Comparison of ENCODE assay signal across 19 mouse cellular contexts in the genomic region with DNA sequence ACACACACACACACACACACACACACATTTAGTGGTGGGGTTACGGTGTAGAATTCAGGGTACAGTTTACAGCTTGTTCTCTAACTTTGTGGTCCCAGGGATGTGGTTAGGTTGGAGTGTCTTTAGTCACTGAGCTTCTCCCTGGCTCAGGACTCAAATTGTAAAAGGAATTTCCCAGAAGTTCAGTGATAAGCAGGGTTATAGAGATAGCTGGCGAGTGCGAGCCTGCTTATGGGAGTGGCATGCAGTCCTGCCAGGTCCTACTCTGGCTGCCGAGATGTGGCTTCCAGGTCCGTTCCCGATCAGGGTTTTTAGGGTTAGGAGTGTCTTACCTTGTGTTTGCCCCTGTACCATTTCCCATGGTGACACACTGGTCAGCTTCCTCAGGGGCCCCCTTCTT. TPM values are rescaled to one million over a fixed set of nuclear protein-coding genes. Genes with fewer than 3 reads are reported as not detected.
DNase-seq lines count a peak whose midpoint lies in the region; ATAC-seq and TF ChIP-seq lines count a peak whose summit lies in the region.
"Had no signal": no experiment of that assay in that cellular context is flagged by ENCODE, and none has a peak within 500 bp of the region (broad histone marks: within the 10 kb centered on the region; RNA-seq: fewer than 3 reads in every experiment).

No protein-coding gene starts in this region.

- no peak for ATAC-seq in heart, embryonic 14.5 days (ENCODE audit: insufficient number of reproducible peaks, insufficient read depth, low FRiP score, low read depth)
- 0 out of 2 replicates have a peak, but pooled peaks have one; percentile 49 for ATAC-seq in liver, embryonic 13.5 days (ENCODE audit: low read depth)
- no peak for ATAC-seq in erythroblast, adult 5-6 weeks (replicated peaks; ENCODE audit: low FRiP score, poor library complexity, severe bottlenecking)
- ATAC-seq: forebrain, embryonic 14.5 days had no signal

- TF ChIP-seq CTCF in E14TG2a.4 (conservative IDR thresholded peaks at IDR 0.05; ENCODE audit: low read length) = no peak

- no peak overlapping the region for H3K27ac ChIP-seq in heart, embryonic 14.5 days (replicated peaks in 1 of 2; ENCODE audit: control insufficient read depth in 1 of 2, insufficient read depth in 1 of 2, low read depth in 2 of 2, low read length in 2 of 2)
- H3K27ac ChIP-seq in ES-E14 (ENCODE audit: insufficient read depth, low read depth, low read length, poor library complexity, severe bottlenecking) = no peak overlapping the region
- H3K27ac ChIP-seq in liver, embryonic 13.5 days = no peak overlapping the region
- H3K27ac ChIP-seq: embryonic facial prominence, embryonic 13.5 days; hindbrain, embryonic 12.5 days; kidney, postnatal 0 days had no signal

- H3K4me1 ChIP-seq in heart, embryonic 14.5 days (ENCODE audit: control insufficient read depth in 2 of 2, insufficient read depth in 2 of 2, low read length in 2 of 2) = peaks cover 10 to 12% of the 10 kb centered on the region in 2 experiments; a peak in 3 of 4 replicates
- H3K4me1 ChIP-seq in E14TG2a.4 (replicated peaks; ENCODE audit: low read depth, low read length) (peaks cover 18% of the 10 kb centered on the region), ES-E14 (ENCODE audit: control insufficient read depth in 2 of 2, insufficient read depth in 2 of 2, low read length in 2 of 2, poor library complexity in 1 of 2) (peaks cover 0 to 8% of the 10 kb centered on the region in 2 experiments; a peak in 1 of 4 replicates)
- peaks cover 21% of the 10 kb centered on the region for H3K4me1 ChIP-seq in liver, embryonic 13.5 days (replicated peaks)
- H3K4me1 ChIP-seq: embryonic facial prominence, embryonic 13.5 days; hindbrain, embryonic 12.5 days had no signal

- in situ Hi-C loops in ES-E14 (cut with MboI; ENCODE audit: low sequenced_read_pairs in 2 of 2, unreplicated experiment in 2 of 2) = no loop called here

- H3K4me2 ChIP-seq in heart, embryonic 14.5 days (ENCODE audit: low read length) = peak overlapping the region; percentile 46
- peak overlapping the region; percentile 25; the same call in 1 of the 2 replicates for H3K4me2 ChIP-seq in liver, embryonic 13.5 days
- H3K4me2 ChIP-seq: embryonic facial prominence, embryonic 13.5 days; hindbrain, embryonic 12.5 days; lung, embryonic 14.5 days had no signal

- 29% methylated on average over 6 of the region's 6 CpGs for WGBS in heart, embryonic 14.5 days
- 40% methylated on average over 6 of the region's 6 CpGs for WGBS in liver, embryonic 13.5 days (ENCODE audit: insufficient replicate concordance)

- no peaks in the 10 kb centered on the region for H3K9me3 ChIP-seq in heart, embryonic 14.5 days (ENCODE audit: control insufficient read depth, low read length)
- H3K9me3 ChIP-seq in E14TG2a.4 (ENCODE audit: low read length) = no peaks in the 10 kb centered on the region
- H3K9me3 ChIP-seq in ES-E14 (ENCODE audit: control insufficient read depth, insufficient read depth, low read depth, low read length) = no peaks in the 10 kb centered on the region
- no peaks in the 10 kb centered on the region for H3K9me3 ChIP-seq in liver, embryonic 13.5 days (replicated peaks)
- H3K9me3 ChIP-seq: embryonic facial prominence, embryonic 13.5 days; hindbrain, embryonic 12.5 days had no signal

- no peak overlapping the region for H3K4me3 ChIP-seq in heart, embryonic 14.5 days (ENCODE audit: control insufficient read depth in 1 of 2, insufficient read depth in 1 of 2, low read depth in 1 of 2, low read length in 2 of 2)
- peak overlapping the region; percentile 68 for H3K4me3 ChIP-seq in E14TG2a.4 (replicated peaks; ENCODE audit: low read length)
- H3K4me3 ChIP-seq in ES-E14 (ENCODE audit: insufficient read depth in 1 of 2, low read depth in 1 of 2, low read length in 2 of 2, poor library complexity in 1 of 2, severe bottlenecking in 1 of 2) = peak overlapping the region; percentile 36 to 51; a peak in 3 of 4 replicates
- no peak overlapping the region for H3K4me3 ChIP-seq in liver, embryonic 13.5 days (replicated peaks)
- H3K4me3 ChIP-seq: embryonic facial prominence, embryonic 13.5 days; hindbrain, embryonic 12.5 days; megakaryocyte, embryonic 14.5 days had no signal

- DNase-seq in heart, adult 8-10 months (ENCODE audit: low spot score) = no peak
- no peak for DNase-seq in ES-E14 (ENCODE audit: low read depth, low spot score)
- DNase-seq in liver, embryonic 13.5 days = no peak
- DNase-seq in spleen, adult 18-20 months = no peak
- DNase-seq: adrenal gland, postnatal 36 days; cerebellum, adult 11 months; cerebellum, adult 9-11 months; kidney, adult 2 months; layer of hippocampus, adult 9-11 months; lung, embryonic 14.5 days; midbrain, embryonic 14.5 days had no signal

- no peak overlapping the region for H3K9ac ChIP-seq in heart, embryonic 14.5 days (ENCODE audit: low read length)
- peak overlapping the region; percentile 33; the same call in 1 of the 2 replicates for H3K9ac ChIP-seq in ES-E14 (ENCODE audit: insufficient read depth, low read depth, low read length, poor library complexity, severe bottlenecking)
- no peak overlapping the region for H3K9ac ChIP-seq in liver, embryonic 13.5 days
- H3K9ac ChIP-seq: embryonic facial prominence, embryonic 13.5 days; hindbrain, embryonic 12.5 days; lung, embryonic 14.5 days had no signal

- no peaks in the 10 kb centered on the region for H3K27me3 ChIP-seq in heart, embryonic 14.5 days (ENCODE audit: control insufficient read depth, insufficient read depth, low read length)
- peaks cover 51% of the 10 kb centered on the region for H3K27me3 ChIP-seq in E14TG2a.4 (ENCODE audit: insufficient read depth, low read length)
- peaks cover 17% of the 10 kb centered on the region for H3K27me3 ChIP-seq in liver, embryonic 13.5 days
- H3K27me3 ChIP-seq: embryonic facial prominence, embryonic 13.5 days; hindbrain, embryonic 12.5 days had no signal

- H3K36me3 ChIP-seq in heart, embryonic 14.5 days (ENCODE audit: control insufficient read depth, insufficient read depth, low read length) = no peaks in the 10 kb centered on the region
- H3K36me3 ChIP-seq in E14TG2a.4 (ENCODE audit: insufficient read depth, low read length) (no peaks in the 10 kb centered on the region), ES-E14 (ENCODE audit: control insufficient read depth, insufficient read depth, low read length, poor library complexity, severe bottlenecking) (no peaks in the 10 kb centered on the region)
- H3K36me3 ChIP-seq in liver, embryonic 13.5 days = no peaks in the 10 kb centered on the region
- H3K36me3 ChIP-seq: embryonic facial prominence, embryonic 13.5 days; hindbrain, embryonic 12.5 days had no signal

TF ChIP-seq in ES-E14, 5 proteins besides CTCF, POLR2A, EP300 and RAD21:
- TF ChIP-seq CHD2 (IDR thresholded peaks at IDR 0.05; ENCODE audit: low read depth, low read length) = no peak
- TF ChIP-seq MAFK (IDR thresholded peaks at IDR 0.05; ENCODE audit: insufficient read depth, low read depth, low read length) = no peak
- no peak for TF ChIP-seq ZNF384 (IDR thresholded peaks at IDR 0.05; ENCODE audit: low read depth, low read length)
- TF ChIP-seq HCFC1 (IDR thresholded peaks at IDR 0.05; ENCODE audit: borderline replicate concordance, insufficient read depth, low read length) = no peak
- TF ChIP-seq ZC3H11A (IDR thresholded peaks at IDR 0.05; ENCODE audit: borderline replicate concordance, low read depth, low read length) = no peak

RNA-seq across cellular contexts. Expression of gene Clec2l, which starts 13.3 kb away (rescaled TPM):
- 2.3 and 2.4 TPM in 2 replicates for polyA plus RNA-seq in heart, embryonic 14.5 days (2014; fragmentation: Nextera tagmentation; extraction: Ambion mirVana)
- total RNA-seq in heart, adult 8-10 months (2022) = 1 to 10 TPM; 1.0 to 2.2 (median 1.4) TPM
- total RNA-seq in ES-E14 (2012; rRNA removed) = 1.3 and 1.4 TPM in 2 replicates
- polyA plus RNA-seq in liver, embryonic 13.5 days (2015; fragmentation: Nextera tagmentation; extraction: Ambion mirVana) = 0.09 TPM in 1 of 2 replicates, not detected in the other
- not detected in 2 replicates for total RNA-seq in erythroblast, adult 5-6 weeks (2015; ENCODE audit: low replicate concordance)
- total RNA-seq in erythroblast, adult 5-6 weeks (2017; ENCODE audit: low replicate concordance) = 0.84 TPM in 1 of 2 replicates, not detected in the other

RNA-seq across cellular contexts. Expression of gene Klrg2, which starts 39.2 kb away (rescaled TPM):
- polyA plus RNA-seq in heart, embryonic 14.5 days (2014; fragmentation: Nextera tagmentation; extraction: Ambion mirVana) = 0.16 and 0.26 TPM in 2 replicates
- under 1 TPM; 0.19 to 0.65 (median 0.46) TPM for total RNA-seq in heart, adult 8-10 months (2022)
- total RNA-seq in ES-E14 (2012; rRNA removed) = 3.2 and 4.7 TPM in 2 replicates
- 0.07 TPM in 1 of 2 replicates, not detected in the other for polyA plus RNA-seq in liver, embryonic 13.5 days (2015; fragmentation: Nextera tagmentation; extraction: Ambion mirVana)
- total RNA-seq in erythroblast, adult 5-6 weeks (2015; ENCODE audit: low replicate concordance) = not detected in 2 replicates
- not detected in 2 replicates for total RNA-seq in erythroblast, adult 5-6 weeks (2017; ENCODE audit: low replicate concordance)
- polyA plus RNA-seq: forebrain, embryonic 14.5 days had no signal

Comparison
In these comparisons a context has a peak if more than half of its experiments do, and no peak if none do; other contexts are left out.
1. H3K4me3 ChIP-seq: peak in E14TG2a.4 (single experiment) and ES-E14 (2 of 2); none in heart, embryonic 14.5 days (0 of 2) and liver, embryonic 13.5 days (single experiment).